Mouse (Mus musculus) midbrain, embryonic 13.5 days (tissue): ENCODE results near the gene Keap1. TPM values are rescaled to one million over a fixed set of nuclear protein-coding genes. Genes with fewer than 3 reads are reported as not detected.
"Not testable (repeated sequence)": the region's sequence is repeated elsewhere in the genome, so short reads cannot be mapped to it uniquely, and the experiment has no call there.

Experiments used
- ATAC-seq: fragments of 200-750 bp; cut with Nextera tagmentation; 2 replicates; pipeline ENCODE4 v1.8.0; 2017; ENCODE audit warnings: mild to moderate bottlenecking, moderate TSS enrichment, moderate library complexity
- H3K27ac ChIP-seq: fragments of 300-500 bp; sonication (generic); 2 replicates; pipeline ENCODE4 v1.5.1; 2015; ENCODE audit warnings: inconsistent platforms, mild to moderate bottlenecking, moderate library complexity
- H3K27me3 ChIP-seq: fragments of 300-500 bp; sonication (generic); 2 replicates; pipeline ENCODE4 v1.6.1; 2015; ENCODE audit warnings: mild to moderate bottlenecking, inconsistent platforms
- H3K36me3 ChIP-seq: fragments of 300-500 bp; sonication (generic); 2 replicates; pipeline ENCODE4 v1.6.1; 2015; ENCODE audit warnings: mild to moderate bottlenecking, inconsistent platforms
- H3K4me1 ChIP-seq: fragments of 300-500 bp; sonication (generic); replicated peaks from 2 replicates; pipeline ENCODE4 v1.6.1; 2015; ENCODE audit warnings: inconsistent platforms
- H3K4me2 ChIP-seq: fragments of 300-500 bp; sonication (generic); replicated peaks from 2 replicates; pipeline ENCODE4 v1.6.1; 2015; ENCODE audit warnings: moderate library complexity, mild to moderate bottlenecking, inconsistent platforms
- H3K4me3 ChIP-seq: fragments of 300-500 bp; sonication (generic); replicated peaks from 2 replicates; pipeline ENCODE4 v1.5.1; 2015; ENCODE audit warnings: mild to moderate bottlenecking, inconsistent platforms
- H3K9ac ChIP-seq: fragments of 300-500 bp; sonication (generic); replicated peaks from 2 replicates; pipeline ENCODE4 v1.6.1; 2015; ENCODE audit warnings: mild to moderate bottlenecking, inconsistent platforms
- H3K9me3 ChIP-seq: fragments of 300-500 bp; sonication (generic); 2 replicates; pipeline ENCODE4 v1.6.1; 2016; ENCODE audit warnings: mild to moderate bottlenecking, inconsistent platforms
- WGBS: fragments of 180-500 bp; shearing (Covaris S2); methylation state at CpG from one replicate; pipeline ENCODE4 v1.1.7; 2015; 5-methylcytosine and 5-hydroxymethylcytosine counted together
- polyA plus RNA-seq: library from polyadenylated mRNA; unstranded; fragments of >200 nt; fragmentation: Nextera tagmentation; extraction: Ambion mirVana; gene quantifications from 2 replicates; pipeline ENCODE4 v1.2.1, GENCODE M21; 2015

The Keap1 gene
- polyA plus RNA-seq, 1 experiment from 2014 or later, result 61.9 TPM

- WGBS, result 3% methylated on average over 23 of the region's 23 CpGs
- Histone ChIP-seq H3K9ac (peak overlapping the region; percentile 50), H3K36me3 (peaks cover 47% of the 10 kb centered on the region), H3K4me3 (peak overlapping the region; percentile 35), H3K27me3 (no peaks in the 10 kb centered on the region), H3K4me2 (peak overlapping the region; percentile 56), H3K4me1 (peaks cover 9% of the 10 kb centered on the region), H3K9me3 (no peaks in the 10 kb centered on the region), H3K27ac (no peak overlapping the region)
- ATAC-seq, result peak; percentile 73
Measured at GRCm38 (mm10) chr9:21204528-21205272, 34.5 kb downstream of the Keap1 start.

GRCm38 (mm10) chr9:21204156-21204527 is 35.0 kb downstream of the Keap1 start:
- peaks cover 9% of the 10 kb centered on the region for H3K4me1 ChIP-seq
- no peak overlapping the region for H3K4me3 ChIP-seq
- no peaks in the 10 kb centered on the region for H3K9me3 ChIP-seq
- H3K9ac ChIP-seq, result no peak overlapping the region
- no peak for ATAC-seq
- H3K36me3 ChIP-seq, result peaks cover 47% of the 10 kb centered on the region
- peak overlapping the region; percentile 56 for H3K4me2 ChIP-seq
- no peaks in the 10 kb centered on the region for H3K27me3 ChIP-seq
- H3K27ac ChIP-seq, result no peak overlapping the region
- WGBS, result 27% methylated on average over 8 of the region's 8 CpGs

- Histone ChIP-seq H3K4me2 (no peak overlapping the region), H3K4me1 (peaks cover 33% of the 10 kb centered on the region), H3K27ac (no peak overlapping the region), H3K9ac (no peak overlapping the region), H3K27me3 (no peaks in the 10 kb centered on the region), H3K36me3 (peaks cover 22% of the 10 kb centered on the region), H3K4me3 (no peak overlapping the region), H3K9me3 (no peaks in the 10 kb centered on the region)
- 88% methylated on average over 3 of the region's 3 CpGs for WGBS
- ATAC-seq, result no peak
Measured at GRCm38 (mm10) chr9:21198960-21199359, 40.2 kb downstream of the Keap1 start.

GRCm38 (mm10) chr9:21197981-21198380 is 41.2 kb downstream of the Keap1 start:
- Histone ChIP-seq H3K27me3 (no peaks in the 10 kb centered on the region), H3K4me1 (peaks cover 33% of the 10 kb centered on the region), H3K27ac (peak overlapping the region; percentile 79; the same call in 1 of the 2 replicates), H3K9ac (peak overlapping the region; percentile 85), H3K36me3 (peaks cover 12% of the 10 kb centered on the region), H3K4me2 (peak overlapping the region; percentile 88), H3K9me3 (no peaks in the 10 kb centered on the region), H3K4me3 (peak overlapping the region; percentile 67)
- peak; percentile 83 for ATAC-seq
- WGBS, result 7% methylated on average over 4 of the region's 4 CpGs

- Histone ChIP-seq H3K9ac (peak overlapping the region; percentile 85), H3K4me1 (peaks cover 33% of the 10 kb centered on the region), H3K9me3 (no peaks in the 10 kb centered on the region), H3K27ac (peak overlapping the region; percentile 79), H3K4me3 (peak overlapping the region; percentile 67), H3K4me2 (peak overlapping the region; percentile 88), H3K36me3 (peaks cover 12% of the 10 kb centered on the region), H3K27me3 (no peaks in the 10 kb centered on the region)
- ATAC-seq, result peak; percentile 84
- 15% methylated on average over 19 of the region's 19 CpGs for WGBS
Measured at GRCm38 (mm10) chr9:21196521-21197433, 42.4 kb downstream of the Keap1 start.

- not testable (repeated sequence) for H3K27me3 ChIP-seq, H3K9me3 ChIP-seq, H3K9ac ChIP-seq, H3K27ac ChIP-seq, H3K36me3 ChIP-seq
- Histone ChIP-seq H3K4me3 (0 out of 2 replicates have a peak overlapping the region, but pooled peaks have one; percentile 67), H3K4me1 (peaks cover 33% of the 10 kb centered on the region), H3K4me2 (peak overlapping the region; percentile 88; the same call in 1 of the 2 replicates)
- ATAC-seq, result peak; percentile 18
- WGBS, result 51% methylated on average over 7 of the region's 7 CpGs
Measured at GRCm38 (mm10) chr9:21195736-21196505, 43.2 kb downstream of the Keap1 start.

- H3K4me2 ChIP-seq, result no peak overlapping the region
- H3K9ac ChIP-seq, result no peak overlapping the region
- ATAC-seq, result no peak
- H3K27me3 ChIP-seq, result no peaks in the 10 kb centered on the region
- no peak overlapping the region for H3K4me3 ChIP-seq
- no peak overlapping the region for H3K27ac ChIP-seq
- H3K4me1 ChIP-seq, result peaks cover 33% of the 10 kb centered on the region
- no peaks in the 10 kb centered on the region; the same call in 1 of the 2 replicates for H3K36me3 ChIP-seq
- 87% methylated on average over 4 of the region's 4 CpGs for WGBS
- H3K9me3 ChIP-seq, result no peaks in the 10 kb centered on the region
Measured at GRCm38 (mm10) chr9:21194787-21195493, 44.2 kb downstream of the Keap1 start.

- Histone ChIP-seq H3K4me2 (no peak overlapping the region), H3K4me1 (peaks cover 32% of the 10 kb centered on the region), H3K27ac (no peak overlapping the region), H3K9ac (no peak overlapping the region), H3K36me3 (no peaks in the 10 kb centered on the region), H3K4me3 (no peak overlapping the region), H3K27me3 (no peaks in the 10 kb centered on the region), H3K9me3 (no peaks in the 10 kb centered on the region)
- no peak for ATAC-seq
- WGBS, result 87% methylated on average over 3 of the region's 3 CpGs
Measured at GRCm38 (mm10) chr9:21193786-21194185, 45.4 kb downstream of the Keap1 start.

- Histone ChIP-seq H3K4me2 (no peak overlapping the region), H3K4me1 (peaks cover 2% of the 10 kb centered on the region; the same call in 1 of the 2 replicates), H3K36me3 (no peaks in the 10 kb centered on the region), H3K27ac (no peak overlapping the region), H3K9me3 (no peaks in the 10 kb centered on the region), H3K27me3 (peaks cover 2% of the 10 kb centered on the region; the same call in 1 of the 2 replicates), H3K4me3 (no peak overlapping the region), H3K9ac (no peak overlapping the region)
- ATAC-seq, result no peak
- WGBS, result 74% methylated on average over 3 of the region's 3 CpGs
Measured at GRCm38 (mm10) chr9:21190670-21191069, 48.5 kb downstream of the Keap1 start.

GRCm38 (mm10) chr9:21189905-21190304 is 49.3 kb downstream of the Keap1 start:
- peaks cover 7% of the 10 kb centered on the region; the same call in 1 of the 2 replicates for H3K27me3 ChIP-seq
- H3K9ac ChIP-seq, result no peak overlapping the region
- WGBS, result 41% methylated on average over 7 of the region's 7 CpGs
- no peak overlapping the region for H3K27ac ChIP-seq
- H3K4me1 ChIP-seq, result no peaks in the 10 kb centered on the region
- no peaks in the 10 kb centered on the region for H3K9me3 ChIP-seq
- H3K4me3 ChIP-seq, result no peak overlapping the region
- H3K4me2 ChIP-seq, result no peak overlapping the region
- no peaks in the 10 kb centered on the region for H3K36me3 ChIP-seq
- no peak for ATAC-seq

GRCm38 (mm10) chr9:21185436-21185835 is 53.7 kb downstream of the Keap1 start:
- 97% methylated on average over 5 of the region's 5 CpGs for WGBS
- H3K9me3 ChIP-seq, result no peaks in the 10 kb centered on the region
- H3K4me2 ChIP-seq, result no peak overlapping the region
- ATAC-seq, result no peak
- no peak overlapping the region for H3K9ac ChIP-seq
- H3K27me3 ChIP-seq, result peaks cover 52% of the 10 kb centered on the region
- H3K36me3 ChIP-seq, result no peaks in the 10 kb centered on the region
- no peak overlapping the region for H3K27ac ChIP-seq
- H3K4me3 ChIP-seq, result no peak overlapping the region
- peaks cover 6% of the 10 kb centered on the region; the same call in 1 of the 2 replicates for H3K4me1 ChIP-seq
